Mouse (Mus musculus) right cerebral cortex, postnatal 4 days (tissue): ENCODE results near the gene Mpz.
A peak's percentile ranks its signal among the peaks of the same experiment; 100 is the strongest.

ENCODE experiments used
- DNase-seq: peaks from one replicate; pipeline ENCODE4 v3.0.0-alpha.2; 2022

The Mpz gene

DNA sequence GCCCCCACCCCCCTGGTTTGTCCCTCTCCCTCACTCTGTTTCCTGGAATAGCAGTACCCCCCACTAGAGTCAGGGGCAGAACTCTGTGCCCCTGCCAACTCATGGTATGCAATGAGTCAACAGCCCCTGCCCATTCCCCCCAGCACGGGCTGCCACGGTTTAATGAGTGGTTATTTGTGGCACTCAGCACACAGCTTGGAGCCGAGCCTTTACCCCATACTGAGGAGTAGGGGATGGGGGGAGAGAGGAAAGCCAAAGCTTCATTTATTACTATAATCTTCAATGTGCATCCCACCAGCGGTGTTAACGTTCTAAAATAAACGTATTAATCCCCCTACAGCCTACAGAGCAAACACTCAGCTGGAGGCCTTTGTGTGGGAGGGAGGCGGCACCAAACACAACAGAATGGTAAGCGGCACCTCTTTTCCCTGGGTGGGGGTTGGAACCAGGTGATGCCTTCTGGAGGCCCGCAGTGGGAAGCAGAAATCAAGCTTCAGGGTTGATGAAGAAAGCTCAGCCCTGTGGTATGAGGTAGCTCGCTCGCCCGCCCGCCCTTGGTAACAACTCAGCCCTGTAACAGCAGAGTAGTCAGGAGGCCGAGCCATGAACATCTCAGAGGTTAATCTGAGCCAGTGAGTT is 39.1 kb downstream of the Mpz start:
- no peak for DNase-seq

DNA sequence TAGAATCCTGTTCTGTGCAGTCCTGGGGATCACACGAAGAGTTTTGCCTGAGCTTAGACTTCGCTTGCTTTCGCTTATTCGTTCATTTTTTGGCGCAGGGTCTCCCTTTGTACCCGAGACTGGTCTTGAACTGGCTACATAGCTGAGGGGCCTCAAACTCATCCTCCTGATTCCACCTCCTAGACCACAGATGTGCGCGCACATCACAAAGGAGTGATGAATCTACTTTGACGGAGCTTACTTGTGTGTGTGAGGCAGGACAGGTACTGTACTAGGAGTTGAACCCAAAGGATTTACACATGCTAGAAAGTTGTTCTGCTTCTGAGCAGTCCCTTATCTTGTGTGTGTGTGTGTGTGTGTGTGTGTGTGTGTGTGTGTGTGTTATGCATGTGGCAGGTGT is 40.3 kb downstream of the Mpz start:
- DNase-seq: no peak

DNA sequence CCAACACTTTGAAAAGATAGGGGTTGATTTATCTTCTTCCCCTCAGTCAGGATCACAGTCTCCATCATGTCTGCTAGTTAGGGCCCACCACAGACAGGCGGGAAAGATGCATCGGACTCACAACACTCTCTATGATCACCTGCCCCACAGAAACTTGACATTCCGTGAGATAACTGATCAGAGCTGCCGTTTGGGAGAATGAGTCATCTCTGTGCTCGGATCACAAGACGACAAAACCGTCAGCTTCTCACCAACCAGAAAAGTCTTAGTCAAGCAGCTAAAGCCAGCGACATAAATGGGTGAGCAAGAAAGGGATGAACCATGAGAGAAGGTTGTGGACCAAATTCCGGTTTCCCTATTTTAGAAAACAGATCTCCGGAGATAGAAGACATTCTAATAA is 41.8 kb downstream of the Mpz start:
- no peak for DNase-seq

DNA sequence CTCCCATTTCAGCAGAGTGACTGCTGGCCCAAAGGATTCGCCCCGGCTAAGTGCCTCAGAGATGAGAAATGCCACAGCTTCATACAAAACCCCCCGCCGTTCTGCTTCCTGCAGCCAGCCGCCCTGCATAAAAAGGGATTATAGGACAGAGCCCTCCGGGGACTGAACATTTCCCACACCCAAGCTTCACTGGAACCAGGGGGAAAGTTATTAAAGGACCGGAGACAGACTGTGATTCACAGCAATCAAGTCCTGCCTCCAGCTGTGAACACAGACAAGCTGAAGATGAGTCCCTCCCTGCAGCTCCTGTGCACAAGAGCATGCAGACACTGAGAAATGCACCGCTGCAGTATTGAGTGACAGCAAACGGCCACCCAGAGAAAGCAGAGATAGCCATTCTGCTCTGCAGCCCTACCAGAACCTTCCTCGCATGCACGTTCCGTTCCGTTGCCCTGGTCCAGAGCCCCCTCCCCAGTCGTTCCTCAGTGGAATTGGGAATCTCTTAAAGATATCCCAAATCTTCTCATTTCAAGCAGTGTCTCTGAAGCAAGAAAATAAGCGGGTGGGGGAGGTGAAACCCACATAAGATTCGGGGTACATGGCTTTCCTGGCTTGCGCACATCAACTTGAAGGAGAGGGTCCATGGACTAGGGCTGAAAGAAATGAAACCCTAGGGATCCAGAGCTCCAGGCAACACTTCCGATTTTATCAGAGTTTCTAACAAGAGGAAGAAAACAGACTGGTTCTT is 42.8 kb downstream of the Mpz start:
- no peak for DNase-seq

- DNase-seq: no peak
Observed at GRCm38 (mm10) chr1:171193911-171194830, 43.7 kb downstream of the Mpz start.

GRCm38 (mm10) chr1:171195046-171195822 is 44.7 kb downstream of the Mpz start:
- DNase-seq: no peak

- peak; percentile 47 for DNase-seq
Observed at GRCm38 (mm10) chr1:171195887-171196397, 45.4 kb downstream of the Mpz start, which contains the start of gene Pcp4l1. Gene Pcp4l1, minus strand, starts transcription at chr1:171196268.

GRCm38 (mm10) chr1:171199532-171199931 is 49.0 kb downstream of the Mpz start:
- no peak for DNase-seq

- no peak for DNase-seq
Observed at GRCm38 (mm10) chr1:171200769-171201168, 50.3 kb downstream of the Mpz start.

DNA sequence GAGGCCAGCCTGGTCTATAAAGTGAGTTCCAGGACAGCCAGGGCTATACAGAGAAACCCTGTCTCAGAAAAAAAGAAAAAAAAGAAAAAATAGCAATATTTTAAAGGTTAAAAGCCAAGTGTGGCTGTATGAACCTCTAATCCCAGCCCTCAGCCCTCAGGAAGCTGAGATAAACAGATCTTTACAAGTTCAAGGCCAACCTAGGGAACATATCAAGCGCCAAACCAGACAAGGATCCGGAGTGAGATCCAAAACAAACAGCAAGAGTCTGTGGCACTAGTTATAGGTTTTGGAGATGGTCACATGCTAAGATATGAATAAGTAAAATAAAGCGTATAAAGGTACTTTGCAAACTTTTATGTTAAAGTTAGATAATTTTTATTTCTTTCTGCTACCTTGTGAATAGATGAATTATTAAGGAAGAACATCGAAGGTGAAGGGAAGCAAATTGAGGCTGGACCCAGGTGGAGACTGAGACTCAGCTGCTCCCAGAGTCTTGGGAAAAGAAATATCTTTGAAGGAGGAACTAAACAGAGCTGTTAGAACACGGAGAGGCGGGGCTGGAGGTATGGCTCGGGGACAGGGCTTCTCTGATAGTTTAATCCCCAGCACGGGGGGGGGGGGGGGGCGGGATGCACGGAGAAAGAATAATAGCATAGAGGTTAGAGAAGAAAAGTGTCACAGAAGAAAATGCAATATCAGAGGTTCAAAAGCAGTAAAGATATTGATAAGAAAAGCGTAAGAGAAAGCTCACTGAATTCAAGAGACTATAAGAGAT is 53.1 kb downstream of the Mpz start:
- no peak for DNase-seq

DNA sequence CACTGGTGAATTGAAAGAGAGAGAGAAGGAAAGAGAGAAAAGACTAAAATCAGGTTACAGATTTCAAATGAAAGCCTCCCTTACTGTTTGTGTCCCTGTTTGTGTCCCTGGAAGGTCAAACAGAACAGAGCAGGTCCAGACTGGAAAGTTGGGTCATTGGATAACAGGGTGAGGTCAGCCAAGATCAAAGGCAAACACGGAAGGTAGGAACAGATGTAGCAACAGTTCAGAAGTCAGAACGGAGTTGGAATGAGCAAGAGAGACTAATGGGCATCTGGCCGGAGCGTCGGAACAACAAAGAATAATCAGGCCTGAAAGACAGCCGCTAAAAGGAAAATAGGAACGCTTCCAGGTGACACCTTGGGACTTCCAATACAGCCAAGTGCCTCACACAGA is 53.7 kb downstream of the Mpz start:
- no peak for DNase-seq

DNA sequence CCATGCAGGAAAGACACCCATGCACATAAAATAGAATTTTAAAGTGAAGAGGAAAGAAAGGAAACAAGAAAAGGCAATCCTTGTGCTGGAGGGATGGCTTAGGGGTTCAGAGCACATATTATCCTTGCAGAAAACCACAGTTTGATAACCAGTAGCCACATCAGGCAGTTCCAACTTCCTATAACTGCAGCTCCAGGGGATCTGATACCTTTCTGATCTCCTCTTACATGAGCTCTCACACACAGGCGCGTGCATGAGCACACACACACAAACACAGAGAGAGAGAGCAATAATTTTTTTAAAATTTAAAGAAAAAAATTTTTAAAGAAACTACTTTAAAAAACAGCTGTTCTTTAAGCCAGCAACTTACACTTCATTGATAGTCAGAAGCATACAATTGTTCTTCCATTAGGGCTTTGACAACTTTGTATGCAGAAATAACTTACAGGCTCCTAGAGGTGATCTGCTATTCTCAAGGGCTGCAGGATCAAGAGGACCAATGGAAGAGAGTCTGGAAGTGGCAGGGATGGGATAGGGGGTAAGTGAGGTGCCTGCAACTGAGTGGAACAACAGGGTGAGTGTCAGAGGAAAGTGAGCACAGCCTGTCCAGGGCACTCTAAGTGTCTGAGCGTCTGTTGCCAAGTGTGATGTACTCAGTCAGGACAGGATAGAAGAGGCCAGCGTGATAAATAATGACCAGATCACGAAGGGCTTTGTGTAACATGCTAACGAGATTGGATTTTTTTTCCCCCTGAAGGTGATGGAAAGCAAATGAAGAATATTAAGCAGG is 55.4 kb downstream of the Mpz start:
- no peak for DNase-seq

DNA sequence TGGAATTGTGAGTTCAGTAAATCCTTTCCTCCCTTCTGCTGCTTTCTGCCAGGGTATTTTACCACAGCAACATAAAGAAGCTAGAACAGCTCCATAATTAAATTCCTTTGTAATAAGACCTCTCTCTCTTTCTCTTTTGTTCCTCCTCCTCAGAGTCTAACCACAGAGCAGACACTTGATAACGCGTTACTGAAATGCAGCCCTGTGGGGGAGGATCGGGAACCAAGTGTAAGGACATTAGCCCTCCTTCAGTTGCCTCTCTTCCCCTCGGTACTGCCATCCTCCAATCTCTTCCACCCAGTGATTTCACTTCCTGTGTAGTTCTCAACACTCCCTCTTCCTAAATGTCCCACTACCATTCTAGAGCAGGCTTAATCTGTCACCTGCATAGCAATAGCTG is 58.9 kb downstream of the Mpz start:
- no peak for DNase-seq
